Mouse (Mus musculus) heart, adult 2 months (tissue): ENCODE measurements around the gene Polr2l. TPM values are rescaled to one million over a fixed set of nuclear protein-coding genes. Genes with fewer than 3 reads are reported as not detected.

Experiments
- DNase-seq, 2 experiments: peaks; one replicate each; pipeline ENCODE4 v3.0.0; 2021
- H3K27ac ChIP-seq: fragments of 200-600 bp; 2 replicates; pipeline ENCODE4 v1.8.1; 2022
- H3K27me3 ChIP-seq: fragments of 200-500 bp; 2 replicates; pipeline ENCODE4 v1.6.1; 2012; ENCODE audit warnings: mild to moderate bottlenecking, low read length, inconsistent platforms, mixed read lengths; ENCODE audit not compliant: control insufficient read depth, insufficient read depth
- H3K36me3 ChIP-seq: fragments of 200-500 bp; 2 replicates; pipeline ENCODE4 v1.6.1; 2012; ENCODE audit warnings: low read length, inconsistent platforms; ENCODE audit not compliant: control insufficient read depth, insufficient read depth
- H3K4me1 ChIP-seq: fragments of 200-500 bp; 2 replicates; pipeline ENCODE4 v1.6.1; 2011; ENCODE audit warnings: low read length; ENCODE audit not compliant: control insufficient read depth, insufficient read depth
- H3K4me3 ChIP-seq: fragments of 200-600 bp; 2 replicates; pipeline ENCODE4 v1.8.1; 2022
- H3K79me2 ChIP-seq: fragments of 200-500 bp; replicated peaks from 2 replicates; pipeline ENCODE4 v1.6.1; 2012; ENCODE audit warnings: mild to moderate bottlenecking, inconsistent platforms, low read length, moderate library complexity, mixed read lengths; ENCODE audit not compliant: control insufficient read depth, insufficient read depth
- H3K9ac ChIP-seq: fragments of 200-500 bp; 2 replicates; pipeline ENCODE4 v1.6.1; 2012; ENCODE audit warnings: low read depth, mild to moderate bottlenecking, control low read depth, inconsistent platforms, low read length, mixed read lengths
- CTCF ChIP-seq: fragments of 200-600 bp; IDR thresholded peaks from 2 replicates; pipeline ENCODE4 v1.8.1; 2022; ENCODE audit warnings: antibody characterized with exemption, mild to moderate bottlenecking, moderate library complexity
- EP300 ChIP-seq: fragments of 200-500 bp; IDR thresholded peaks from 2 replicates; pipeline ENCODE4 v1.6.1; 2011; ENCODE audit warnings: low read depth, low read length, control low read depth; ENCODE audit not compliant: insufficient read depth
- POLR2A ChIP-seq: fragments of 200-500 bp; IDR thresholded peaks from 2 replicates; pipeline ENCODE4 v1.6.1; 2011; ENCODE audit warnings: mild to moderate bottlenecking, low read depth, low read length, control low read depth; ENCODE audit not compliant: insufficient read depth
- WGBS: fragments of 180-500 bp; shearing (Covaris S2); methylation state at CpG from one replicate; pipeline ENCODE4 v1.1.7; 2018; 5-methylcytosine and 5-hydroxymethylcytosine counted together
- intact Hi-C: fragments of 180-260 bp; cut with DNase I; formaldehyde crosslinking; loops from one replicate; pipeline ENCODE4 v1.15.1; 2025
- polyA plus RNA-seq: library from polyadenylated mRNA; depleted of rRNA; stranded (reverse); fragments of >200 nt; gene quantifications from 2 replicates; pipeline ENCODE4 v1.2.3, GENCODE M21; 2012
- total RNA-seq, 2 experiments: library from RNA; stranded (reverse); gene quantifications; 2 replicates each; pipeline ENCODE4 v1.2.3; 2021

Gene Polr2l
- total and polyA plus RNA-seq, 3 experiments: 62.6 to 82.8 (median 71.7) TPM

- Histone ChIP-seq H3K9ac (no peak overlapping the region), H3K4me3 (no peak overlapping the region), H3K27me3 (no peaks in the 10 kb centered on the region), H3K79me2 (no peaks in the 10 kb centered on the region), H3K36me3 (no peaks in the 10 kb centered on the region; the same call in 1 of the 2 replicates), H3K27ac (no peak overlapping the region), H3K4me1 (no peaks in the 10 kb centered on the region)
- TF ChIP-seq CTCF: peak; percentile 49
- TF ChIP-seq POLR2A: no peak
- intact Hi-C loops: no loop called here
- WGBS: 69% methylated on average over 2 of the region's 2 CpGs
- no peak for DNase-seq
Measured at GRCm38 (mm10) chr7:141491151-141491550, 16.2 kb upstream of the Polr2l start.

DNA sequence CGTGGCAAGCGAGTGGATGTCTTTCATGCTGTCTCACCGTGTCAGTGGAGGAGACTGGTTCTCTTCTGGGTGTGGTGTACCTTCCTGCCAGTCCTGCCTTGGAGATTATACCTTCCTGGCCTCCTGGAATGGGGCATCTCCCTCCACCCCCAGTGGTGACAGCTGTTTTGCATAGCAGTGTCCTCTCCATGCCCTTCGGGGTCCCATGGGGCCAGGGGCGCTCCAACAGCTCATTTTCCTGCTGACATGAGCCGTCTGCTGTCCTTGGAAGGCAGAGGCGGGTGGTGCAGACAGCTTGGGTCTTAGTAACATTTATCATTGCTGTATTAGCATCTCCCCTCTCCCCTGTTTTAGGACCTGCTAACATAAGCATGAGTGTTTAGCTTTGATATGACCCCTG lies 12.2 kb upstream of the Polr2l start:
- Histone ChIP-seq H3K4me1 (peaks cover 13% of the 10 kb centered on the region), H3K9ac (no peak overlapping the region), H3K27ac (no peak overlapping the region), H3K79me2 (0 out of 2 replicates have a peak, but pooled peaks cover 2% of the 10 kb centered on the region), H3K27me3 (no peaks in the 10 kb centered on the region), H3K4me3 (no peak overlapping the region), H3K36me3 (no peaks in the 10 kb centered on the region; the same call in 1 of the 2 replicates)
- TF ChIP-seq EP300: no peak
- TF ChIP-seq POLR2A: no peak
- TF ChIP-seq CTCF: no peak
- DNase-seq: no peak
- intact Hi-C loops: no loop called here
- 80% methylated on average over 7 of the region's 7 CpGs for WGBS

GRCm38 (mm10) chr7:141486239-141486638 lies 11.3 kb upstream of the Polr2l start:
- no peak overlapping the region for H3K9ac ChIP-seq
- 86% methylated on average over 1 of the region's 1 CpGs for WGBS
- H3K36me3 ChIP-seq: no peaks in the 10 kb centered on the region; the same call in 1 of the 2 replicates
- H3K79me2 ChIP-seq: 0 out of 2 replicates have a peak, but pooled peaks cover 2% of the 10 kb centered on the region
- H3K4me3 ChIP-seq: no peak overlapping the region
- intact Hi-C loops: no loop called here
- TF ChIP-seq CTCF: no peak
- no peak for TF ChIP-seq POLR2A
- TF ChIP-seq EP300: no peak
- no peak for DNase-seq
- no peaks in the 10 kb centered on the region for H3K27me3 ChIP-seq
- peaks cover 13% of the 10 kb centered on the region for H3K4me1 ChIP-seq
- no peak overlapping the region for H3K27ac ChIP-seq

- H3K27me3 ChIP-seq: no peaks in the 10 kb centered on the region
- no peak overlapping the region for H3K4me3 ChIP-seq
- H3K4me1 ChIP-seq: peaks cover 18% of the 10 kb centered on the region
- intact Hi-C loops: no loop called here
- WGBS: 71% methylated on average over 2 of the region's 2 CpGs
- 0 out of 2 replicates have a peak, but pooled peaks cover 2% of the 10 kb centered on the region for H3K79me2 ChIP-seq
- TF ChIP-seq EP300 (no peak), POLR2A (no peak), CTCF (no peak)
- no peaks in the 10 kb centered on the region; the same call in 1 of the 2 replicates for H3K36me3 ChIP-seq
- H3K27ac ChIP-seq: no peak overlapping the region
- H3K9ac ChIP-seq: no peak overlapping the region
- no peak for DNase-seq
Measured at GRCm38 (mm10) chr7:141485606-141486005, 10.7 kb upstream of the Polr2l start.

GRCm38 (mm10) chr7:141485186-141485585 lies 10.3 kb upstream of the Polr2l start:
- no peak for DNase-seq
- peaks cover 19% of the 10 kb centered on the region for H3K4me1 ChIP-seq
- 0 out of 2 replicates have a peak, but pooled peaks cover 2% of the 10 kb centered on the region for H3K79me2 ChIP-seq
- no peaks in the 10 kb centered on the region for H3K27me3 ChIP-seq
- TF ChIP-seq POLR2A (no peak), EP300 (no peak), CTCF (no peak)
- intact Hi-C loops: no loop called here
- WGBS: 88% methylated on average over 2 of the region's 2 CpGs
- H3K4me3 ChIP-seq: no peak overlapping the region
- H3K27ac ChIP-seq: no peak overlapping the region
- no peak overlapping the region for H3K9ac ChIP-seq
- no peaks in the 10 kb centered on the region for H3K36me3 ChIP-seq

GRCm38 (mm10) chr7:141484186-141485120 lies 9.5 kb upstream of the Polr2l start:
- WGBS: 54% methylated on average over 5 of the region's 5 CpGs
- peaks cover 19% of the 10 kb centered on the region for H3K4me1 ChIP-seq
- intact Hi-C loops: loop anchor here (5.0 kb wide), 1 partner anchor 128 kb away; no protein-coding TSS in a partner anchor

More at GRCm38 (mm10) chr7:141484186-141485120, 9.5 kb upstream of the Polr2l start:
- Histone ChIP-seq H3K27ac (no peak overlapping the region), H3K79me2 (0 out of 2 replicates have a peak, but pooled peaks cover 2% of the 10 kb centered on the region), H3K4me3 (no peak overlapping the region), H3K27me3 (no peaks in the 10 kb centered on the region), H3K9ac (no peak overlapping the region), H3K36me3 (no peaks in the 10 kb centered on the region)
- DNase-seq: no peak
- TF ChIP-seq EP300: no peak
- TF ChIP-seq CTCF: no peak
- no peak for TF ChIP-seq POLR2A
